Mouse (Mus musculus) left cerebral cortex, adult 8-10 months (tissue): Measurements from ENCODE around the gene 1700015F17Rik. TPM values are rescaled to one million over a fixed set of nuclear protein-coding genes. Genes with fewer than 3 reads are reported as not detected.

Experiments
- DNase-seq, 2 experiments: peaks; one replicate each; pipeline ENCODE4 v3.0.0; 2022; ENCODE audit warnings: low spot score in 2 of 2
- total RNA-seq, 4 experiments: library from RNA; stranded (reverse); gene quantifications; 2 replicates each; pipeline ENCODE4 v1.2.4; 2022

The 1700015F17Rik gene
- total RNA-seq, 4 experiments from 2014 or later, result 1.1 to 1.5 (median 1.4) TPM

- no peak for DNase-seq
These were observed 55.2 kb downstream of the 1700015F17Rik start for GRCm38 (mm10) chr5:5423723-5424171.

DNA sequence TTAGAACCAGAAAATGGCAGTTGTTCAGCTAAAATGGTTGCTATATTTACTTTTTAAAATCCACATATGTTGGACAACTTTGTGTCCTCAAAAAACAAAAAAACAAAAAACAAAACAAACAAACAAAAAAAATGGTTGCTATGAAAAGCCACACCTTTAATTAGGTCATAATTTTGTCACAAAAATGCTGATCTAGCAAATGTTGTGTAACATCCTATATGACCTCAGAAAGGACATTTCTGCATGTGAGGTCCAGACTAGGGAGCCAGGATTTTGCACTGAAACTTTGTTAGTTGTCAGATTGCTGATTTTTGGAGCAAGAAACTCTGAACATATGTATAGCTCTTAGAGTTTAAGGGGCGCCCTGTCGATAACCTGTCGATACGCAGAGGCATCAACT lies 55.9 kb downstream of the 1700015F17Rik start:
- DNase-seq, result no peak

DNA sequence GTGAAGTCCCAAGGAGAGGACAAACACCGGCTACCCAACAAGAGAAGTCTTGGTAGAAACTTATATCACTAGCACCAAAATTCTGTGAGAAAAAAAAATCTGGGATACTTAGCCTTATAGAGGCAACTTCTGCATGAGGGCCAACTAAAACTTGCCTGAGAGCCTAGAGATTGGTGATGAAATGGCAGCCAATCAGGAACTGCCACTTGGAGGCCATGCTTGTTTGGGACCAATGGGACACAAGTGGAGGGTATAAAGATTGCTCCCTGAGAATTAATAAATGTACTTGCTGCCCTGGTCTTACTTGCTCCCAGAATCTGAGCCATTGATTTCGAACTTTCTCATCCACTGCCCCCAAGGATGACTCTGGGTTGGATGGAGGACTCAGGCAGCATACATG lies 57.5 kb downstream of the 1700015F17Rik start:
- DNase-seq, result no peak

GRCm38 (mm10) chr5:5419992-5420455 lies 58.9 kb downstream of the 1700015F17Rik start, which contains the start of gene Cdk14:
Gene Cdk14 (minus strand): TSS chr5:5420312.
- DNase-seq, result no peak

DNA sequence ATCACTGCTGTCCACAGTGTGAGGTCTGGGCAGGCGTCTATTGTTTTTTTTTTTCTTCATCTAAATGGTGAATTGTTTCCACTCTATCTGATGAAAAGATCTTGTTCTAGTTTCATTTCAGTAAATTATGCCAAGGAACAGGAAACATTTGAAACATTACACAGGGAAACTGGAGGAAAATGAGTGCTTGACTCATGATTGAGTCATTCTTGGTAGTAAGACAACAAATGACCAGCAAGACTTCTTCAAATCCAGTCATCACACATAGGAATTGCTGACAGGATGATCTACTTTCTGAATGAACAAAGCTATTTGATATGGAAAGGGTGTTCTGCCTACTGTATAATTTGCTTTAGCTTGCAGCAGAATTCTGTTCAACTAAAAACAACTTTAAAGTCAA lies 59.7 kb downstream of the 1700015F17Rik start:
- DNase-seq, result no peak

DNA sequence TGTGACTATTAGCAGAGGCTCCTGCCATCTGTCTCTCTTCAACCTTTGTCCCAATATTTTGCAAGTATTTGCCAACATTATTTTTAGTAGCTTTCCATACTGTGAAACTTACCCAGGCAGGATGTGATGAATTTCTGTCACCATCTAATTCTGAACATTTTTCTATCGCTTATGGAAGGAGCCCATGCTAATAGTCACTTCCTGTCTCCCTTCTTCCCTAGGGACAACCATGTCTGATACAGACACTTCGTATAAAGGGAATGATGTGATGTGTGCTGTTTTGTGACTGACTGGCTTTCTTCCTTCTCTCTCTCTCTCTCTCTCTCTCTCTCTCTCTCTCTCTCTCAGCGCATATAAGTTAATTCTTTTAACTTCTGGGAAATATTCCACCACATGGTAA lies 64.1 kb downstream of the 1700015F17Rik start:
- no peak for DNase-seq

DNA sequence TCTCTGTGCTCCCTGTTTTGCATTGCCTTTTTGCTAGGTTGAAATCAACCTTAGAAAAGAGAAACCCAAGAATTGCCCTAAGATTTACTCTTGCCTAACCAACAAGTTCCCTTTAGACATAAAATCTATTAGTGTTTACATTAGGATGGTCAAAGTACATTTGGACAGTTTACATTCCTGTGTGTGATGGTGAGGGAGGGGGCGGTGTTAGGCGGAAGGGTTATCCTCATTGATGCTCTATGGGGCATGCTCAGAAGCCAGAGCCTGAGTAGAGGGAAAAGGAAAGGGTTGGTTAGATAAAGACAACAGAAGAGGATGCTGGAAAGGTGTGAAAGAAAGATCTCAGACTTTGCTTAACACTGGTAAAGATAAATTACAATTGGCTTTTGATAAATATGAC lies 67.1 kb downstream of the 1700015F17Rik start:
- no peak for DNase-seq

DNA sequence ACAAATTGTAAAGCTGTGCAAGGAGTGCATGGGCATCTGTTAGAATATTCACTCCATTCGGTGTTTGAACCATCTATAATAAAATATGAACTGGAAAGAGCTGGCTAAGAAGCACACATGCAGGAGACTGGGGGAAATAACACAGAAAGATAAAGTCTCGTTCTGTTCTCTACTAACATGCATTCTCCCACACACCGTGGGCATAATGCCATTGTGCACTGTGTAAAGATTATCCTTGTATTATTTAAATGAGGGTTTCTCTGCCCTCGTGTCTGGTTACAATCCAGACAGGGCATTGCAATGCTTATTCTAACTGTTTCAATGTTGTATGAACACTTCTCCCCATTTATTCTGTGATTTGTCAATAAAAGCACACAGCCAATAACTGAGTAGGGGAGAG lies 77.0 kb downstream of the 1700015F17Rik start:
- no peak for DNase-seq

- no peak for DNase-seq
These were observed 86.2 kb downstream of the 1700015F17Rik start for GRCm38 (mm10) chr5:5392786-5393185.

Other genes with a start within 250 kb of the 1700015F17Rik start
- 100 to 1,000 TPM; 168 to 203 (median 193) TPM for gene Cdk14, start 58.8 kb downstream of the 1700015F17Rik start, total RNA-seq
- gene Cldn12, start 35.8 kb upstream of the 1700015F17Rik start, total RNA-seq, result 10 to 100 TPM; 43.8 to 45.2 (median 44.1) TPM
- 10 to 100 TPM; 10.6 to 12.8 (median 10.9) TPM for gene Gtpbp10, start 80.4 kb upstream of the 1700015F17Rik start, total RNA-seq
- not detected for gene Gm8773, start 94.7 kb upstream of the 1700015F17Rik start, total RNA-seq
- 10 to 100 TPM; 13.7 to 23.6 (median 21.6) TPM for gene Cfap69, start 185.1 kb upstream of the 1700015F17Rik start, total RNA-seq
- gene Steap2, start 215.4 kb upstream of the 1700015F17Rik start, total RNA-seq, result 10 to 100 TPM; 10.2 to 13.3 (median 11.0) TPM